Mouse (Mus musculus) left cerebral cortex, adult 18-20 months (tissue): ENCODE results near the gene Wfdc21. TPM values are rescaled to one million over a fixed set of nuclear protein-coding genes. Genes with fewer than 3 reads are reported as not detected.
A peak's percentile ranks its signal among the peaks of the same experiment; 100 is the strongest.

Experiments used
- DNase-seq, 2 experiments: peaks; one replicate each; pipeline ENCODE4 v3.0.0; 2021 to 2022; ENCODE audit warnings: low spot score in 2 of 2, mixed read lengths in 1 of 2
- total RNA-seq, 2 experiments: library from RNA; stranded (reverse); gene quantifications; 2 replicates each; pipeline ENCODE4 v1.2.3; 2021

The Wfdc21 gene
- total RNA-seq, 2 experiments from 2014 or later = not detected

DNA sequence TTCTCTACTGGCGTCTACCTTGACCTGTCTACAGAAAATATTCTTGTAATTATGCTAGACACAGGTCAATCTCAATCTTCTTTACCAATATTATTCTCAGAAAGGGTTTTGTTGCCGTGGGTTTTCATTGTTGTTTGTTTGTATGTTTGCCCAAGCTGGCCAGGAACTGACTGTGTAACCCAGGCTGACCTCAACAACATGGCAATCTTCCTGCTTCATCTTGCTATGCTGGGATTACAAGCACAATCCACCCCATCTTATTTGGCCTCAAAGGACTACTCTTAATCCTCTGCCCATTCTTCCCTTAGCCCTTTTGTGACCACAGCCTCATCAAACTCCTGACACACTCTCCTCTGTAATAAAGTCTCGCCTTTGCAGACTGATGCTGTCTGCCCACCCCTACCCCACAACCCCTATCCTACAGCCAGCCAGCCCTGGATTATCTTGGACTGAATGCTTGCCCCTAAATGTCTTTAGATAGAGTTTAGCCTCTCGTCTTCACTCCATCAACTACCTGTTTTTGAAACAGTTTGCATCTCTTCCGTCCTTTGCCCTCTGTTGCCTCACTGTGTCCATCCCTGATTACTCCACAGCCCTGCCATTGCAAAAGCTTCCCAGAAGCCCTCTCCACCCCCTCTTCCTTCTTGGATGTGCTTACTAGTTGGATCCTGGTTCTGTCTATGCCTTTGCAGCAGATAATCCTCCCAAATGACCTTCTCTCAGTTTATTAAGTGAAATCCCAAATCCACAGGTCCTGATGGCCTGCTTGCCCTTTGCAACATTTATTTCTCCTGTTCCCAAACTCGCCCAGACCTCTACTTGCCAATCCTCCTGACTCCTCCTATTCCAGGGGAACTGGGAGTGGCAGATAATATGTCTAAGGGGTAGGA, 881 bp downstream of the Wfdc21 start:
- DNase-seq = no peak

DNA sequence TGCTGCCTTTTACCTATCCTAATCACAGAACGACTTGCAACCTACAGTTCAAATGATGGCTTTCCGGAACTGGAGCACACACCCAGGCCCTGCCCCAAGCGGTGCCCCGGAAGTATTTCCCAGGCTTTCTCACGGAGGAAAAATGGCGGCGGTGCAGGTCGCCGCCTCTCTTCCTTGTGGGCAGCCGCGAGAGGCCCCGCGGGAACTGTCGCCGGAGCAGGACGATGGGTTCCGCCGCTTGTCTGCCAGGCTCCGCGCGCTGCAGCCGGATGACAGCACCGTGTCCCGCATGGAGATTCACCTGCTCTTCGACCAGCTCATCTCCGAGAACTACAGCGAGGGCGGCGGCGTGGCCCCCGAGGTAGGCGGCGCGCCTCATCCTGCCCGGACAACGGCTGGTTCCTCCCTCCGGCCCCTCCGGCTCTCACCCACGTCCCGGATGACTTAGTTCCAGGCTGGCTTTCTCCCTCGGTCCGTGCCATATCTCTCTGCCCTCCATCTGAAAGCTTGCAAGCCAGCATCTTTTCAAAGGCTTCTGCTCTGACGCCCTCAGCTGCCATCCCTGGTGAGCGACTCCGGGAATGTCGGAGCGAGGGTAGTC, 6.9 kb downstream of the Wfdc21 start, which contains the start of gene Heatr6:
TSS of gene Heatr6 (plus strand) at position 116 of the 601 bp plus-strand sequence.
- DNase-seq = peak; percentile 90 to 91

DNA sequence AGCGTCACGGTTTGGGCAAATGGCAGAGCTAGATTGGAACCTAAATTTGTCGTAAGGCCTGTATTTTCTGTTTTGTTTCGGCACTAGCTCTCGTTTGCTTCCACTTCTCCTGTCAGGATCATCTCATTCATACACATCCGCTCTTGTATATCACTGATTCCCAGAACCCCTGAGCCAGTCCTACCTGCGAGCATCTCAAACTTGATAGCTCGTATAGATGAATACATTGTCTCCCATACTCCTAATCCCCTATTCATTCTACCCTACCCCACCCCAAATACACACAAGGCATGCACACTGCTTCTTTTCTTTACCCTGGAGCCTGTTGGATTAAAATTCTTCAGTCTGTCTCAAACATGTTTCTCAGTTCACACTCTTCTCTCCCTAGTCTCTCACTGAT, 7.5 kb downstream of the Wfdc21 start:
- DNase-seq = no peak

DNA sequence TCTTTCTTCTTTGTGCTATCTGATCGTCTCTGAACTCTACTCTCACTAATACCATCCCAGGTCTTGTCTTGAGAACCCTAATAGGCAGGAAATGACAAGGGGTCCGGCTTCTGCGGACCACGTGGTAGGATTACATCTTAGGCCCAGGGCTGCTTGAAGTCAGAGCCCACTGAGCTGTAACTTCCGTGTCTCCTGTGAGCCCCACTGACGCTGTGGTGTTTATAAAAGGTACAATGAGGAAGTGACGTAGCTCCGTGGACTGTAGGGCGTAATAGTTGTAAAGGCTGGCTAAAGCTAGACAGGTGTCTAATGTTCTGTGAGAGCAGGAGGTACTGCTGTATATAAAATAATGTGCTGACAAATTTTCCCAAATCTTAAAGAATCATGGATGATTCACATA, 20.6 kb downstream of the Wfdc21 start:
- no peak for DNase-seq

DNA sequence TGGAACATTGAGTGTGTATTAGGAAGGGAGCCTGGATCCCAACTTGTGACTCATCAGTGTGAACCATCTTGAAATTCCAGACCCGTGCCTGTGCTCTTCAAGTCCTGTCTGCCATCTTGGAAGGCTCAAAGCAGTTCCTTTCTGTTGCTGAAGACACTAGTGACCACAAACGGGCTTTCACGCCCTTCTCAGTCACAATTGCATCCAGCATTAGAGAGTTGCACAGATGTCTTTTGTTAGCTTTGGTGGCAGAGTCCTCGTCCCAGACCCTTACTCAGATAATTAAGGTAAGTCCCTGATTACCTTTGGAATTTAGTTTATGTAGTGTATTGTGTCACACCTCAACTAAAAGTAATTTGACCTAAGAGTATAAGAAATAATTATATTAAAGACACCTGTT, 22.2 kb downstream of the Wfdc21 start:
- no peak for DNase-seq

DNA sequence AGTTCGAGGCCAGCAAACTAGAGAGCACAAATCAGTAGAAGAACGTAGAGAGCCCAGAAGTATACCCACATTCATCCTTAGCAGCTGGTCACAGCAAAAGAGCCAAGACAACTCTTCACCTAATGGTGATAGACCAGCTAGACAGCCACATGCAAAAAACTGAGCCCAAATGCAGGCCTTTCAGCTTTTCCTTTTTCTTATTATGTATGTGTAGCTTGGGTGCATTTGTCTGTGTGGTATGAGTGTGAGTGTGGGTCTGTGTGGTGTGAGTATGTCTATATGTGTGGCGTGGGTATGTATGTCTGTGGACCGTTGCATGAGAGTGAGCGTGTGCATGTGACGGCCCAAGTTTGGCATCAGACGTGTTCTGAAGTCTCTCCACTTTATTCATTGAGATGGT, 24.3 kb downstream of the Wfdc21 start:
- DNase-seq = no peak

DNA sequence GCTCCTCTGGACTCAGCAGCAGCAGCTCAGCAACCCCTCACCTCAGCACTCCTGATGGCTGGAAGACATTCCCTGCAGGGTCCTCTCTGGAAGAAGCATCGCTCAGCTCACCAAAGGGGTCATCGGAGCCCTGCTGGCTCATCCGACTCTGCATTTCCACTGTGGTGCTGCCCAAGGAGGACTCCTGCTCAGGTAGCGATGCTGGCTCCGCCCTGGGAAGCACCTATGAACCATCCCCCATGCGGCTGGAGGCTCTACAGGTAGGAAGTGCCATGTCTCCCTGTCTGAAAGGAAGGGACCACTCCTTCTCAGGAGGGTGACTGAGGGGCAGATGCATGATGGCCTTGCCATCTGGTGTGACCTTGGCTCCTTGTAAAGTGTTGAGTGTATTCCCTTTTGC, 25.6 kb downstream of the Wfdc21 start:
- DNase-seq = no peak

DNA sequence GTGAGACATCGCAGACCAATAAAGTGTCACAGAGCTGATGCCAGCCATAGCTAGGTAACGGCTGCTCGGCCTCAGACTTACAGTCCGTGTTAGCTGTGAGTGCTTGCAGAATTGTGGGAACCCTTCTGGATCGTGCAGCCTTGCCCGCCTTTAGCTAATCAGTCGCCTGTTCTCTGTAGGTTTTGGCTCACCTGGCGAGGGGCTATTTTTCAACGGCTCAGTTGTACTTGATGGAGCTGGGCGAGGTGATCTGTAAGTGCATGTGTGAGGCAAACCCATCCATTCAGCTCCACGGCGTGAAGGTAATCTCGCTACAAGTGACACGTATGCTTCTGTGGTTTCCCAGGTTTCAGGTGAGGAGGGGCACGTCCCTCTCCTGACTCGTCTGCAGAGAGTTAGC, 27.0 kb downstream of the Wfdc21 start:
- no peak for DNase-seq

DNA sequence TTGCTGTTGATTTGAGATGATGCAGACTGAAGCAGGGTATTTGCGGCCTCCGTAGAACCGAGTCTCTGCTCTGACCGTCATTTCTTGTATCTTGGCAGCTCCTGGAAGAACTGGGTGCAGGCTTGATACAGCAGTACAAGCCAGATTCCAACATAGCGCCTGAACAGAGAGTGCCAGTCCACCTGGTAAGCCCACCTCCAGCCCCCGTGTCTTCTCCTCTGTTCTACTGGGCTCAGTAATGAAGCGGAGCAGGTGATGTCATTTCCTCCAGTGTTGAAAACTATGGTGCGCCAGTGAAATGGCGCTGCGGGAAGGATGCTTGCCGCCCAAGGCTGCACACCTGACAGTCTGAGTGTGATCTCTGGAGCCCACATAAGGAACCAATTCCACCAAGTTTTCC, 27.6 kb downstream of the Wfdc21 start:
- DNase-seq = no peak

DNA sequence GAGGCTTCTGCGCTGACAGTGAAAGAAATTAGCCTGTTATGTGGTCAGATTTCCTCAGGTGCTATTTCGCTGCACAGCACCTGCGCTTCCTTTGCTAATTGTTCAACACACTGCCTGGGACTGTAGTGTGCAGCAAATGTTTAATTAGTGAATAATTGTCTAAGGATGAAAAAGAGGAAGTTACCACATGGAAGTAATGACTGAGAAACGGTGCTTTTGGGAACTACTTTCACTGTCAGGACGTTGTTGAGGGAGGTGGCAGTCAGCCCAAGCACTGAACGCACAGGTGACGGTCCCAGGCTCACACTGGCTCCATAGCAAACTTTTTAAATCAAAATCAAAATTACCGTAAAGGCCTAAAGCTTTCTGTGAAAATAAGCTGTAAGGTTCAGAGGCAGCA, 30.1 kb downstream of the Wfdc21 start:
- no peak for DNase-seq

DNA sequence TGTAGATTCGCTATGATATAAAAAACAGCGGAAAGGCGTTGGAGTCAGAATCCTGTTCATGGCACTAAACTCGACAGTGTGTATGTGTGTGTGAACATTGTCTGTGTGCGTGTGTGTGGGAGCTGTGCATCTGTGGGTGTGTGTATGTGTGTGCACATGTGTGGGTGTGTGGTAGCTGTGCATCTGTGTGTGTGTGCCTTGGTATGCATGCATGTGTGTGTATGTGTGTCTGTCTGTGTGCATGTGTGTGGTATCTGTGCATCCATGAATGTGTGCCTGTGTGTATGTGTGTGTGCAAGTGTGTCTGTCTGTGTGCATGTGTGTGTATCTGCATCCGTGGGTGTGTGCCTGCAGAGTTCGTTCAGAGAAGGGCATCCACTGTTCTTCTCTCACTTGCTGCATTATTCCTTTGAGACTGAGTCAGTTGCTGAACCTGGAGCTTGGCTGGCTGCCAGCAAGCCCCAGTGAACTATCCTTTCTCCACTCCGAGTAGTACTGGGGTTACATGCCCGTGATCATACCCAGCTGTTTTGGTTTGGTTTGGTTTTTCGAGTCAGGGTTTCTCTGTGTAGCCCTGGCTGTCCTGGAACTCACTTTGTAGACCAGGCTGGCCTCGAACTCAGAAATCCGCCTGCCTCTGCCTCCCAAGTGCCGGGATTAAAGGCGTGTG, 37.3 kb downstream of the Wfdc21 start:
- DNase-seq = no peak

DNA sequence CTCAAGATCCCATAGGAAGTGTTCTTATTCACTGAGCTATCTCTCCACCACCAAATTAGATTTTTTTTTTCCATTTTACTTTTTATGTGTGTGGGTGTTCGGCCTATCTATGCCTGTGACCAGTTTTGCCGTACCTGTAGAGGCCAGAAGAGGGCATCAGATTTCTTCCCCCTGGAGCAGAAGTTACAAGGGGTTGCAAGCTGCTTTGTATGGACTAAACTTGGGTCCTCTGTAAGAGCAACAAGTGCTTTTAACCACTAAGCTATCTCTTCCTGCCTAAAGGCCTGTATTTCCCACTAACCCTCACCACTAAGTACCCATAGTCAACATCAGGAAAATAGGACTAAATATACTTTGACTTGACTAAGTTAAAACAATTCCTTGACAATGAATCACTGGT, 37.9 kb downstream of the Wfdc21 start:
- peak in 1 of 2 experiments; percentile 30 for DNase-seq

DNA sequence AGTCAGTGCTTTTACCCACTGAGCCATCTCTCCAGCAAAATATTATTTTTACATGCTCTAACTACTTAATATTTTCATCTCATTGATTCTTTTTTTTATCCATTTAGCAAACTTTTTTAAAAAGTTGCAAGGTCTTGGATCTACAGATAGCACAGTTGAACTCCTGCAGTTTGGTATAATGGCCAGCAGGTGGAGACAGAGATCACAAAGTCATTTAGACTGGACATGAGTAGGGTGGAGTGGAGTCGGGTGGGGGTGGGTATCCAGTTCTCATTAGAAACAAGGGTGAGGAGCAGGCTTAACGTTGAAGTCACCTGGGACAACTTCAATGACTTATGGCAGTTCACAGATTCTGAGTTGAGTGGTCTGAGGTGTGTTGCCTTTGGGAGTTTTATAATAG, 38.6 kb downstream of the Wfdc21 start:
- peak; percentile 38 to 54 for DNase-seq

DNA sequence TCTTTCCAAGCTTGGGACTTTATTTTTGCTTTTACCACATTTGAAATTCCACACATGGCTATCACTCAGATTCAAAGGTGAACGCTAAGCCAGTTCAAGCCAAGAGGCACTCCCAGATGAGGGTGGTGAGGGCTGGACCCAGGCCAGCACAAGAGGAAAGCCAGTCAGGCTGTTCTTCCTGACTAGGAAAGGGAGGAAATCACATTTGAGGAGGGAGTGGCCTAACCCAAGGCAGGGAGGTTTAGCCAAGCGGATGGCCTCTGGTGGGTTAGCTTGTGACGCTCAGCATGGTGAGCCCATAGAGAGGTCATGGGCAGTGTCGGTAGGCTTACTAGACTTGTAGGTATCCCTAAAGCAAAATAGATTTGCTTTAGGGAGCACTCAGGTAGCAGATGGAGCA, 40.1 kb downstream of the Wfdc21 start:
- DNase-seq = no peak

DNA sequence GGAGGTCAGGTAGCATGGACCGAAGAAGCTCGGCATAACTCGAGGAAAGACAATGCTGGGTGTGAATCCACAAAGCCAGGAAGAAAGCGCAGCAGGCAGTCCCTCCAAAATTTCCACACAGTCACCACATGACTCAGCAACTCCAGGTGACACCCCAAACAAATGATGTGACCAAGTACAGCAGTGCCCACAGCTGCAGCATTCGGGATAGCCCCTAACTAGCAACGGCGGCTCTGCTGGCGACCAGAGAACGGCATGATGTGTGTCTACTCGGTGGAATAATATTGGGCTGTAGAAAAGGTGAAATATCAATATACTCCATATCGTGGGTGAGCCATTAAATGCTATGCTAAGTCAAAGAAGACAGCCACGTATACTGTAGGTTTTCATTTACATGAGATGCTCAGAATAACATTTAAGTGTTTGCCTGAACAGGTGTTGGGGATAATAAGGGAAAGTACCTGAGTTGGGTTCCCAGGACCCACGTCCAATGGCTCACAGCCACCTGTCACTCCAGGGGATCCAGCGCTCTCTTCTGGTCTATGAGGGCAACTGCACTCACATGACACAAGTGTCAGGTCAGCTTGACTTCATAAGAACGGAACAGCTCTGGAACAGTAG, 40.8 kb downstream of the Wfdc21 start:
- no peak for DNase-seq

DNA sequence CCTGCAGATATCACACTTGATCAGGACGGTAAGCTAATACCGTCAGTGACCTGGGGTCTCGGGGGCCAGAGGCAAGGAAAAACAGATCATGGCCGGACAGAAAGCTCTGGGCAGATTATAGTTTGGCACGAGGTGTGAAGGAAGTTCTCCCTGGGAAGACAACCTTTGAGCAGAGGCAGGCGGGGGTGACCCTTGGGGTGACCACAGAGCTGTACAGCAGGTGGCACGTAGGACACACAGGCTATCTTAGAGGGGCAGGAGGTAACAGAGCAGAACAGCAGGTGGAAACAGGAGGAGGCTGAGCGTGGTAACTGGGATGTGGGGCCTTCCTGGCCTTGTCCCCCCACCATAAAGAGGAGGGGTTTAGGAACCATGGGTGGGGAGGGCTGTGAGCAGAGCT, 41.6 kb downstream of the Wfdc21 start:
- DNase-seq = no peak

DNA sequence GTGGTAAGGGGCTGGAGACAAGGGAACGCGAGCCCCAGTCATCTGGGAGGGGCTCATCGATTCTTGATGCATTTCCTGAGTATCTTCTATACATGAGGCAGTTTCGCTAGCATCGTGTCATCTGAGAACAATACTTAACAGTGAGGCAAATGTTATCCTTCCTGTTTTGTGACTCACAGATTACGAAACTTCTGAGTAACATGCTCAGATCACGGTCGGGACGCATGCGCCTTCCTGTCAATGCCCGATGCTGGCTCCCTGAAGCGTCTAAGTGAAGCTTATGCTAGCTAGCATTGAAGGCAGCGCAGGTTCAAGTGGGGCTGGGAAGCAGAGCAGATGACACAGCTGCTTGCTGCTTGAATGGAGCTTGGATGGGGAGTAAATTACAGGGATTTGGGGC, 42.5 kb downstream of the Wfdc21 start:
- DNase-seq = no peak

DNA sequence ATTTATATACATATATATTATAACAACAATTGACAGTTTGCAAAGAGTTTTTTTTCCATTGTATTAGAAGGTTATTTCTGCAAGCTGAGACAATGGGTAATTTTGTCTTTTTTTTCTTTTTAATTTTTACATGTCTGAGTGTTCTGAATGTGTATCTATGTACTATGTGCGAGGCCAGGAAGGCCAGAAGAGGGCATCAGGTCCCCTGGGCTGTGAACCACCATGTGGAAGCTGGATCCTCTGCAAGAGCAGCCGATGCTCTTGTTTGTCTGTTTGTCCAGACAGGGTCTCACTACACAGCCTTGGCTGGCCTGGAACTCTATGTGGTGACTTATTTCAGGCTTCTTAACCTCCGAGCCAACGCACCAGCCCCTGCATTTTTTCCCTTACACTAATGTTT, 44.4 kb downstream of the Wfdc21 start:
- no peak for DNase-seq

DNA sequence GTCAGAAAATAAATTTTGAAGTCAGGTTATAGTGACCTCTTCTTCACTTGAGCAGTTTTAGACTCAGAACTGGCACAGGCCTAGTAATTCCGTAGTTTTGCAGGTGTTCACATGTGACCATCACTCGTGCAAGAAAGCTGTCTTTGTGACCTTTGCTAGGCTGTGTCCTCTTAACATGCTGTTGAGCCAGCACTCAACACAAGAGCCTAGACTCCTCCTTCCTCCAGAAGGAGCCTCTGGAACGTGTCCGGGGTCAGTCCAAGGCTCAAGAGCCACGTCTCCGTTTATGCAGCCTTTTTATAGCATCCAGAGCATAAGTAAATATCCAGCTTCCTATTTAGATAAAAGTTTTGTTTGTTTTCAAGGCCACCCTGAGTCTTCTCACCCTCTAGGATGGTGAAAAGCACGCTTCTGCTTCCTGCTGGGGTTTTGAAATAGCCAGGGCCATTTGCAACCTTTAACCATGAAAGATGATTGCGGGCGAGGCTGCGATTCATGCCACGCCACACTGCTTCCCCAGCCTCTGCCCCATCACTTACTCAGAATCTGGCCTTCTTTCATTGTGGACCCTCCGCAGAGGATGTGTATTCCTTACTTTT, 45.7 kb downstream of the Wfdc21 start:
- DNase-seq = no peak

DNA sequence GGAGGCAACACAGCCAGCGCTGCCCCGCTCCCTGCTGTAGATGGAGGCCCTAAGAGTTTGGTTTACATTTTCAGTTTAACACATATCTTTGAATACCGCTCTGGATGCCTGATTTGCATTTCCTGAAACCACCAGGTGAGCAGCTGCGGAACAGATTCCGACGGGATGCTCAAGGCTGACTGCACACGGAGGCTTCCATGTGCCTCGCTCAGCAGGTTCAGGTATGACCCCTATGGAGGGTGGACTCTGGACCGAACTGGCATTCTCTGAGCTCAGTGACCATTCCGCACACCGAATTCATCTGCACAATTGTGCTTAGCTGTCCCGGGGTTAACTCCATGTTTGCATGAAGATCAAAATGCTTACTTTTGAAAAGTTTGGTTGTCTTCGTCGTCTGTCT, 46.5 kb downstream of the Wfdc21 start:
- no peak for DNase-seq

DNA sequence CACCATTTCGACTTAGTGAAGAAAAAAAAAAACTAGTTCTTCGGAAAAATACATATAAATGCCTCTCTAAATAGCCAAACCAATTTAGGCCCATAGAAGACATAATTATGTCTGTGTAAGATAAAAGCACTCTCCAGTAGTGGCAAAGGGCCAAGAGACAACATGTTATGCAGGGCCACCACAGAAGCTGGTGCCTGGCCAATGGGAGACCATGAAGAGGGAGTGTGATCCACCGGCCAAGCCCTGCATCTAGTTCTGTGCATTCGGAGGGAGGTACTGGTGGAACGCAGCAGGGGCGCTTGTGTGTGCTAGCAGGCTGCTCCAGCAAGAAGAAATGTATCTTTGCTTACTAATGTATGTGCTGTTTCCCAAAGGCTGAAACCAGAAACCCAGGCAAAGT, 49.4 kb downstream of the Wfdc21 start:
- DNase-seq = no peak
